Mouse (Mus musculus): Measurements from ENCODE around the gene Nhs. TPM values are rescaled to one million over a fixed set of nuclear protein-coding genes. Genes with fewer than 3 reads are reported as not detected.
"Not testable (repeated sequence)": the region's sequence is repeated elsewhere in the genome, so short reads cannot be mapped to it uniquely, and the experiment has no call there.

Gene Nhs
- polyA plus RNA-seq, 1 experiment from 2014 or later = 3.4 TPM

DNA sequence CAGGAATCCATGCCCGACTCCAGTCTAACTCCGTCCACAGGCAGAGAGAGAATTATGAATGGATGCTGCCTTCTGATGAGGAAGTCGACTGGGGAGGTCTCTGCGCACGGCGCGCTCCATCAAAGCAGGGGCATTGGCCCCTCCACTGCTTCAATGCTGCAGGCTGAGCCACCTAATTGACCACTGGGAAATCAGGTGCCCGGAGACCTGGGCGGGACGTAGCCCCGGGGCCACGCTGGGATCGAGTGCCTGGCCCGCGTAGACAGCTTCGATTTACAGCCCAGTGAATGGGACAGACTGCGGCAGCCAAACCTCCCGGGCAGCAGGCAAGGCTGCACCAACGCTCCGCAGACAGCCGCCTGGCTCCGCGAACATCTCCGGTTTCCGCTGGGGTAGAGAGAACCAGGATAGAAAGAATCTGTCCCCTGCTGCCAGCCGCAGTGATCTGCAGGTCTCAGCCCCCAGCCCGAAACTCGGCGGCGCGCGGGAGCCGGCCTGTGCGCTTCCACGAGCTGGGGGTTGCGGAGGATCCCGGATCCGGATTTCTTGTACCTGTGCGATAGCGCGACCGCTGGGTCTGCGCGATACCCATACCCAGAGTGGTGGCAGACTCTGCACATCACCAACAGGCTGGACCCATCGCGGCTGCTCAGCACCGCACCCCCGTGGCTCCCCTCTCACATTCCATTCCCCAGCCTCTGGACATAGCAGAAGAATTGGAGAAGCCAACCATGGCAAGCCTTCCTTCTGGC is 250.7 kb downstream of the Nhs start:
- DNase-seq (ENCODE audit: low spot score) = peak; percentile 58
- Histone ChIP-seq H3K27ac (replicated peaks) (peak overlapping the region; percentile 61; the same call in 1 of the 2 replicates), H3K27me3 (replicated peaks; ENCODE audit: low read depth, poor library complexity, severe bottlenecking) (peaks cover 100% of the 10 kb centered on the region), H3K36me3 (replicated peaks) (no peaks in the 10 kb centered on the region), H3K4me1 (peaks cover 27% of the 10 kb centered on the region), H3K9me3 (no peaks in the 10 kb centered on the region), H3K4me3 (peak overlapping the region; percentile 63)
- WGBS = 20% methylated on average over 48 of the region's 48 CpGs

DNA sequence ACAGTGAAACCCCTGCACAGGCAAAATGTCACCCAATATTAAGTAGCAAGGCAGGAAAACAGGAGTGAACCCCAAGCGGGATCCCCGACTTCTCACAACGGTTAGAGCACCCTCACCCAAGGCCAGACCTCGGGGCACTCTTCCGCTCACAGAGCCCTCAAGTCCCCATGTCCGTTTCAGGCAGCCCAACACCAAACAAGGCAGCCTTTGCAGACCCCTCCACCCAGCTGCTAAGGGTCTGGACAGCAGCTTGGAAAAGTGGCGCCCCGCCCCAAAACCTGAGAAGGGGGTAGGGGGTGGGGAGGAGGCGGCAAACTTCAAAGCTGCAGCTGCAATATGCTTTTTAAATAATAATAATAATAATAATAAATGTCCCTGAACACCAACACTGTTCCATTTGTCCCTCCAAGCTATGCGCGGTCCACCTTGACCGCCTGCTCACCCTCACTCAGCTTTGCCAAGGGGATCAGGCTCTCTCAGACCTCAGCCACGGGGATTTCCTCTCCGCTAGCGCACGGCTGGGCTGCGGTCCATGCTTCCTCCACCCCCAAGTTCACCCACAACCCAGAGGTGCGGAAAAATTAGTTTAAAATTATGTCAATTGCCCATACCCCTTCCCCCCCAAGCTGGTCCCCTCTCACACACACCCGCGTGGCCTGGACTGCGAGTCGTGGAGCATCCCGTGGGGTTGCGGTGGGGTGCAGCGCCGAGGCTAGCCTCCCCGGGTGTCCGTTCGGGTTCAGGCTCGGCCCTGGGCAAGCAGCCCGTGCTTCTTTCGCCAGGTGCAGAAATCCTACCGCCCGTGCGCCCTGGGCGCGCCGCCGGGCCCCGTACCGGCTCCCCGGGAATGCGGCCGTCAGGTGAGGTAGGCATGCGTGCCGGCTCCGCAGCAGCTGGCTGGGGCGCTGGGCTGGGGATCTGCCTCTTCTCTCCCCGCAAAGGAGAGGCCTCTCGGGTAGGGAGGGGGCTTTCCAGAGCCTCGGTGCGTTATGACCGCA is 251.6 kb downstream of the Nhs start:
- 26% methylated on average over 53 of the region's 53 CpGs for WGBS
- H3K27me3 ChIP-seq (replicated peaks; ENCODE audit: low read depth, poor library complexity, severe bottlenecking) = peaks cover 97% of the 10 kb centered on the region
- peak overlapping the region; percentile 61 for H3K27ac ChIP-seq (replicated peaks)

GRCm38 (mm10) chrX:161894442-161894841 is 265.1 kb downstream of the Nhs start:
- H3K27me3 ChIP-seq (replicated peaks; ENCODE audit: low read depth, poor library complexity, severe bottlenecking) = peaks cover 90% of the 10 kb centered on the region
- H3K36me3 ChIP-seq (replicated peaks) = no peaks in the 10 kb centered on the region
- no peak overlapping the region for H3K27ac ChIP-seq (replicated peaks)
- no peak for DNase-seq (ENCODE audit: low spot score)
- H3K4me3 ChIP-seq = no peak overlapping the region
- no peaks in the 10 kb centered on the region for H3K9me3 ChIP-seq
- H3K4me1 ChIP-seq = no peaks in the 10 kb centered on the region
- 74% methylated on average over 2 of the region's 2 CpGs for WGBS

More for the DNA sequence above, 251.6 kb downstream of the Nhs start:
- H3K9me3 ChIP-seq = no peaks in the 10 kb centered on the region
- H3K4me1 ChIP-seq = peaks cover 27% of the 10 kb centered on the region
- H3K4me3 ChIP-seq = peak overlapping the region; percentile 63
- DNase-seq (ENCODE audit: low spot score) = peak; percentile 40
- no peaks in the 10 kb centered on the region for H3K36me3 ChIP-seq (replicated peaks)

DNA sequence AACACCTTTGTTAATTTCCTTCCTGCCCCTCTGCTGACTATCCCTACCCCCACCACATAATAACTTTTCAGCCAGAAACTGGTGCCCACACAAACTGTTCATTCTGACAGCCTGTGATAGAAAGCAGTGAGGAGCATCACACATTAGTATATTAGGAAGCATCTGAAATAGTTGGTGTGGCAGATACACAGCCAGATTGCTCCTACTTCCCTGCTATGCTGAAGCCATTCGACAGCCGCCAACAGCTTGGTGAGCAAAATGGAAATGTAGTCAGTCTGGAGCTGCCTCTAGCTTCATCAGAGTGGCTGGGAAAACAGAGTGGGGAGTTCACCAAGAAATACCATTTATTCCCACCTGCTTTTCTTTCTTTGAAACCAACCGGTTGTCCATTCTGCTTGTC is 275.9 kb downstream of the Nhs start:
- H3K27me3 ChIP-seq (replicated peaks; ENCODE audit: low read depth, poor library complexity, severe bottlenecking) = peaks cover 74% of the 10 kb centered on the region
- H3K4me1 ChIP-seq = no peaks in the 10 kb centered on the region
- H3K4me3 ChIP-seq = no peak overlapping the region
- no peak overlapping the region for H3K27ac ChIP-seq (replicated peaks)
- no peak for DNase-seq (ENCODE audit: low spot score)
- WGBS = 90% methylated on average over 3 of the region's 3 CpGs
- no peaks in the 10 kb centered on the region for H3K9me3 ChIP-seq
- H3K36me3 ChIP-seq (replicated peaks) = no peaks in the 10 kb centered on the region

DNA sequence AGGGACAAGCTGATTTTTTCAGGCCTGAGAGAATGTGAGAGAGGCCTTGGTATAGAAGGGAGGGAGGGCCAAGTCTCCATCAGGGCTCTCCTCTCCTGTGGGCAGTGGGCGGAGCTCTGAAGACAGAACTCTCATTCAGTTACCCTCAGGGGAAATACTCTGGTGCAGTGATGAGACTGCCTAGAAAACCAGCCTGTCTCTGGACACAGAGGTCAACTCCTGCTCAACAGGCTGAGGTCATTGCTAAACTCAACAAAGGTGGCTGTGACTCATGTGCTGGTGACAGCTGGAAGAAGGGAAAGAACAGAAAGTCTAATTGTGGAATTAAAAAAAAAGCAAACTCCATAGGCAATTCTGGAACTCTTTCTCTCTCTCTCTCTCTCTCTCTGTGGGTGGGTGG is 282.4 kb downstream of the Nhs start:
- Histone ChIP-seq H3K4me3 (no peak overlapping the region), H3K9me3 (no peaks in the 10 kb centered on the region), H3K4me1 (peaks cover 2% of the 10 kb centered on the region; the same call in 1 of the 2 replicates), H3K36me3 (replicated peaks) (0 out of 2 replicates have a peak, but pooled peaks cover 5% of the 10 kb centered on the region), H3K27me3 (replicated peaks; ENCODE audit: low read depth, poor library complexity, severe bottlenecking) (peaks cover 81% of the 10 kb centered on the region), H3K27ac (replicated peaks) (no peak overlapping the region)
- no peak for DNase-seq (ENCODE audit: low spot score)
- WGBS = 90% methylated on average over 1 of the region's 1 CpGs

DNA sequence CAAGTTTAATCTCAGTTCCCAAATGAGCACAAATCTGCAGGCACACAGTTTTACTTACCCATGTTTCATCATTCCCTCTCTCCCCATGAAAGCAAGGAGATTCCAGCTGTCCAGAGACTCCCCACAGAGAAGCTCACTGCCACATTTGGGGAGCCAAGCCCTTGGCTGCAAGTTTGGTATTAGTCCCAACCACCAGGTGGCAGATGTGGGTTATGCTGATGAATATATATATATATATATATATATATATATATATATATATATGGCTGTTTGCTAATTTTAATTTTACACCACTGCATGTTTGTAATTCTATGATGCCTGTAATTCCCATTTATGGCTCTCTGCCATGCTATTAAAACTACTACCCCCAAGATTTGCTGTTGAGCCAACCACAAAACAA is 286.0 kb downstream of the Nhs start:
- Histone ChIP-seq H3K27ac (replicated peaks) (no peak overlapping the region), H3K27me3 (replicated peaks; ENCODE audit: low read depth, poor library complexity, severe bottlenecking) (peaks cover 85% of the 10 kb centered on the region), H3K4me3 (no peak overlapping the region), H3K9me3 (no peaks in the 10 kb centered on the region), H3K36me3 (replicated peaks) (peaks cover 15% of the 10 kb centered on the region), H3K4me1 (peaks cover 2% of the 10 kb centered on the region; the same call in 1 of the 2 replicates)
- DNase-seq (ENCODE audit: low spot score) = no peak

GRCm38 (mm10) chrX:161871306-161871705 is 288.2 kb downstream of the Nhs start:
- Histone ChIP-seq H3K4me3 (no peak overlapping the region), H3K4me1 (no peaks in the 10 kb centered on the region), H3K36me3 (replicated peaks) (peaks cover 15% of the 10 kb centered on the region), H3K27me3 (replicated peaks; ENCODE audit: low read depth, poor library complexity, severe bottlenecking) (peaks cover 76% of the 10 kb centered on the region), H3K9me3 (no peaks in the 10 kb centered on the region), H3K27ac (replicated peaks) (no peak overlapping the region)
- DNase-seq (ENCODE audit: low spot score) = no peak
- WGBS = 89% methylated on average over 7 of the region's 7 CpGs

GRCm38 (mm10) chrX:161855630-161856029 is 303.9 kb downstream of the Nhs start:
- peaks cover 97% of the 10 kb centered on the region for H3K27me3 ChIP-seq (replicated peaks; ENCODE audit: low read depth, poor library complexity, severe bottlenecking)

GRCm38 (mm10) chrX:161853626-161854312 is 305.8 kb downstream of the Nhs start:
- DNase-seq (ENCODE audit: low spot score) = no peak
- WGBS = 69% methylated on average over 4 of the region's 4 CpGs
- H3K4me1 ChIP-seq = no peaks in the 10 kb centered on the region
- H3K27me3 ChIP-seq (replicated peaks; ENCODE audit: low read depth, poor library complexity, severe bottlenecking) = peaks cover 93% of the 10 kb centered on the region
- no peaks in the 10 kb centered on the region for H3K9me3 ChIP-seq
- no peak overlapping the region for H3K27ac ChIP-seq (replicated peaks)
- no peak overlapping the region for H3K4me3 ChIP-seq
- no peaks in the 10 kb centered on the region for H3K36me3 ChIP-seq (replicated peaks)

More at GRCm38 (mm10) chrX:161855630-161856029, 303.9 kb downstream of the Nhs start:
- Histone ChIP-seq H3K4me1 (no peaks in the 10 kb centered on the region), H3K4me3 (no peak overlapping the region), H3K9me3 (no peaks in the 10 kb centered on the region), H3K36me3 (replicated peaks) (no peaks in the 10 kb centered on the region), H3K27ac (replicated peaks) (no peak overlapping the region)
- WGBS = 87% methylated on average over 2 of the region's 2 CpGs
- DNase-seq (ENCODE audit: low spot score) = no peak

- not testable (repeated sequence) for H3K4me3 ChIP-seq; DNase-seq (ENCODE audit: low spot score); H3K36me3 ChIP-seq (replicated peaks); H3K27ac ChIP-seq (replicated peaks); H3K9me3 ChIP-seq; H3K4me1 ChIP-seq
- WGBS = 22% methylated on average over 2 of the region's 2 CpGs
- H3K27me3 ChIP-seq (replicated peaks; ENCODE audit: low read depth, poor library complexity, severe bottlenecking) = peaks cover 57% of the 10 kb centered on the region
Observed at GRCm38 (mm10) chrX:161826186-161826585, 333.3 kb downstream of the Nhs start.

DNA sequence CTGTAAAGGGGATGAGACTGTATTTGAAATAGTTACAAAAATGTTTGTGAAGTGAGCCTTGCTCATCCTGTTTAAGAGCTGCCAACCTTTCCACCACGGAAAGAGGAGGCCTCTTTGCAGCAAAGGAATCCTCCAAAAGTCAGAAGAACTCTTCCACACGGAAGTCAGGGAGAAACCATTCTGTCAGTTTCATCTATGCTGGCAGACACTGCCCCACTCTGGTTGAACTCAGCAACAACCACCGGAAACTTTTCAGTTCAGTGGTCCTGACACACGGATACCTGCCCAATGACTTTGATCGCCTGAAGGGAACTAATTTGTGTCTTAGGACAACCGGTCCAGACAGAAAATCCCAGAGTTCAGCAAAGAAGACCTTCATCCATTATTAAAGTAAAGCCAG is 369.3 kb downstream of the Nhs start:
- H3K9me3 ChIP-seq = no peaks in the 10 kb centered on the region
- no peak overlapping the region for H3K27ac ChIP-seq (replicated peaks)
- DNase-seq (ENCODE audit: low spot score) = peak; percentile 11
- no peaks in the 10 kb centered on the region for H3K36me3 ChIP-seq (replicated peaks)
- H3K27me3 ChIP-seq (replicated peaks; ENCODE audit: low read depth, poor library complexity, severe bottlenecking) = peaks cover 82% of the 10 kb centered on the region
- WGBS = 25% methylated on average over 6 of the region's 6 CpGs
- no peaks in the 10 kb centered on the region for H3K4me1 ChIP-seq
- H3K4me3 ChIP-seq = no peak overlapping the region
